8 mouse cellular contexts compared by ENCODE assay signal in genomic region chr8:76898721-76899410, GRCm38 (mm10). TPM values are rescaled to one million over a fixed set of nuclear protein-coding genes. Genes with fewer than 3 reads are reported as not detected.
A peak's percentile ranks its signal among the peaks of the same experiment; 100 is the strongest.
DNase-seq lines count a peak whose midpoint lies in the region; ATAC-seq and TF ChIP-seq lines count a peak whose summit lies in the region.

No protein-coding gene starts in this region.

- DNase-seq in c-Kit-positive CD71-negative TER-119-negative erythroid progenitor cells, embryonic 14.5 days (ENCODE audit: low read depth), result peak; percentile 42
- DNase-seq in heart, postnatal 25 days (ENCODE audit: low spot score), result peak; percentile 57
- DNase-seq in layer of hippocampus, adult 18-20 months (ENCODE audit: low spot score in 2 of 2), result peak; percentile 59 to 75
- DNase-seq in ovary, adult 18-20 months (ENCODE audit: low spot score), result peak; percentile 40
- DNase-seq in thymus, postnatal 4 days, result peak; percentile 79

- H3K4me3 ChIP-seq in E14TG2a.4 (replicated peaks; ENCODE audit: low read length), result peak overlapping the region; percentile 84
- peak overlapping the region; percentile 66 for H3K4me3 ChIP-seq in forebrain, embryonic 16.5 days (replicated peaks; ENCODE audit: low read length)
- peak overlapping the region; percentile 61 for H3K4me3 ChIP-seq in lung, embryonic 15.5 days

- H3K9me3 ChIP-seq in E14TG2a.4 (ENCODE audit: low read length), result no peaks in the 10 kb centered on the region
- H3K9me3 ChIP-seq in forebrain, embryonic 16.5 days (ENCODE audit: control insufficient read depth, low read length), result no peaks in the 10 kb centered on the region
- no peaks in the 10 kb centered on the region for H3K9me3 ChIP-seq in lung, embryonic 15.5 days

- no peak overlapping the region for H3K27ac ChIP-seq in forebrain, embryonic 16.5 days (ENCODE audit: low read length)
- H3K27ac ChIP-seq in lung, embryonic 15.5 days, result no peak overlapping the region

- no peak for TF ChIP-seq CTCF in E14TG2a.4 (conservative IDR thresholded peaks at IDR 0.05; ENCODE audit: low read length)

- peaks cover 49% of the 10 kb centered on the region for H3K27me3 ChIP-seq in E14TG2a.4 (ENCODE audit: insufficient read depth, low read length)
- peaks cover 22% of the 10 kb centered on the region for H3K27me3 ChIP-seq in forebrain, embryonic 16.5 days (replicated peaks; ENCODE audit: control insufficient read depth, insufficient read depth, low read length)
- H3K27me3 ChIP-seq in lung, embryonic 15.5 days, result peaks cover 44% of the 10 kb centered on the region

- ATAC-seq in forebrain, embryonic 16.5 days, result peak; percentile 41
- peak; percentile 3 for ATAC-seq in lung, embryonic 15.5 days (ENCODE audit: borderline replicate concordance, extremely low read depth, low FRiP score, low TSS enrichment)

- H3K36me3 ChIP-seq in E14TG2a.4 (ENCODE audit: insufficient read depth, low read length), result no peaks in the 10 kb centered on the region
- H3K36me3 ChIP-seq in forebrain, embryonic 16.5 days (ENCODE audit: control insufficient read depth, insufficient read depth), result no peaks in the 10 kb centered on the region
- no peaks in the 10 kb centered on the region for H3K36me3 ChIP-seq in lung, embryonic 15.5 days

- intact Hi-C loops in heart, postnatal 25 days (cut with DNase I), result no loop called here

- WGBS in forebrain, embryonic 16.5 days, result 0% methylated on average over 26 of the region's 60 CpGs
- 1% methylated on average over 42 of the region's 60 CpGs for WGBS in lung, embryonic 15.5 days

- H3K4me1 ChIP-seq in E14TG2a.4 (replicated peaks; ENCODE audit: low read depth, low read length), result peaks cover 14% of the 10 kb centered on the region
- H3K4me1 ChIP-seq in forebrain, embryonic 16.5 days (replicated peaks; ENCODE audit: control insufficient read depth, insufficient read depth, low read length), result peaks cover 21% of the 10 kb centered on the region
- H3K4me1 ChIP-seq in lung, embryonic 15.5 days, result peaks cover 19% of the 10 kb centered on the region

- H3K9ac ChIP-seq in forebrain, embryonic 16.5 days (replicated peaks; ENCODE audit: low read depth, low read length), result peak overlapping the region; percentile 67
- H3K9ac ChIP-seq in lung, embryonic 15.5 days, result peak overlapping the region; percentile 49

- peak overlapping the region; percentile 91 for H3K4me2 ChIP-seq in forebrain, embryonic 16.5 days (ENCODE audit: low read length)
- H3K4me2 ChIP-seq in lung, embryonic 15.5 days, result peak overlapping the region; percentile 98

RNA-seq across cellular contexts. Expression of gene Nr3c2, which starts 0.4 kb away (rescaled TPM):
- 4.6 and 5.3 TPM in 2 replicates for polyA plus RNA-seq in forebrain, embryonic 16.5 days (2015; fragmentation: Nextera tagmentation; extraction: Ambion mirVana)
- 10 to 100 TPM; 17.9 to 22.7 TPM for total RNA-seq in heart, postnatal 25 days (2021)
- total RNA-seq in layer of hippocampus, adult 18-20 months (2021), result 100 to 1,000 TPM; 144 to 162 TPM
- polyA plus RNA-seq in lung, embryonic 15.5 days (2015; fragmentation: Nextera tagmentation; extraction: Ambion mirVana), result 2.5 and 3.0 TPM in 2 replicates

Comparison
In these comparisons a context has a peak if more than half of its experiments do, and no peak if none do; other contexts are left out.
1. RNA of gene Nr3c2, which starts 0.4 kb away (total RNA-seq): 144 to 162 TPM in layer of hippocampus, adult 18-20 months; 17.9 to 22.7 TPM in heart, postnatal 25 days; every median in the first group is over 4 times any median in the second.
2. Peak in every context shown above with its lines, with median percentiles within 50 percentile points of each other: H3K4me3 ChIP-seq and DNase-seq.